Mouse (Mus musculus) lung, postnatal 4 days (tissue): ENCODE results near the gene Bcl10.
"Not testable (repeated sequence)": the region's sequence is repeated elsewhere in the genome, so short reads cannot be mapped to it uniquely, and the experiment has no call there.

Experiments used
- DNase-seq, 2 experiments: peaks; one replicate each; pipeline ENCODE4 v3.0.0; 2021

The Bcl10 gene

DNA sequence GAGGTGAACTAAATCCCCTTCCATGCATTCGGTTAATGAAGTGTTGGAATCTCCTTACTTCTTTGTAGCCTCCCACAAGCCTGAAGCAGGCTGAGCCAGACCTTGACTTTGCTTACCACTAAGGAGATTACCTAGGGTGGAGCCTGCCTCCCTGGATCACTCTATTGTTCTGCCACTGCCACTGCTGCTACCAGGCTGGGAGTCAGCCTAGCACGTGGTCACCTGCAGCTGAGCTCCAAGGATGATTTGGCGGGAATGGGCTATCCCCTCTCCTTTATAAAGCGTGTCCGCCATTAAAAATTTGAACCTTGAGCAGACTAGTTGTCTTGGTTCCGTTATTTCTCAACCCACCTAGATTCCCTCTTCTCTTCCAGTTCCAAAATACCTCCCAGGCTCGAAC, 8.7 kb upstream of the Bcl10 start:
- DNase-seq: not testable (repeated sequence)

DNA sequence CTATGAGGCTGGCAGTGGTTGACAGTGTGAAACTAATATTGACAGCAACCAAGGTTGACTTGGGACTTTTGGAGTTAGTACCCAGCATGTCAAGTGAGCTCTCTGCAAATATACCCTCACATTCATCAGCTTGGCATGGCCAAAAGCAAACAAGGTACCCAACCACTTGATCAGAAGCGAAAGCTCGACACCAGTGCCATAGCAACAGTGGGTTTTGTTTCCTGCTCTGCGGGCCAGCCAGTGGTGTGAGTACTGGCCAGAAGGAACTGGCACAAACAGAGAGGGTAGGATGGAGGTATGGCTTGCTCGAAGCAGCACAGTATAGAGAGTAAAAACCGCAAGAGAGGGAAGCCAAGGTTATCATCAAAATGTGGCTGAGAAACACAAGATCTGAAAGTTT, 6.2 kb upstream of the Bcl10 start:
- no peak for DNase-seq

DNA sequence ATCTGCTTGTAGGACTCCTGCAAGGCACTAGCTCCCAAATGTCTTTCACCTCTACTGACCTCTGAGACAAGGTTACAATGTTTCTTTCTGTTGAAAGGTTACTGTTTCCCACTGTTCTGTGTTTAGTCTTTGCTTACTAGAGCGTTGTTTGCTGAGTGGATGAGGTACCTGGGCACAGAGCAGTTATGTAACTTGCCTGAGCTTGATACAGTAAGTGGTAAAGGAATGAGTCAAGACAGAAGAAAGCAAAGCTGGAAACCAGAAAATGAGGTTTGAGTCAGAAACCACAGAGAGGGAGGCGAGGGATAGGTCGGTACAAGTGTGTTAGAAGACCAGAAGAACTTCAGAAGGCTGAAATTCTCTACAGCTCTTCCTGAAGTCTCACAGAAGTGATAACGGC, 5.8 kb upstream of the Bcl10 start:
- no peak for DNase-seq

DNA sequence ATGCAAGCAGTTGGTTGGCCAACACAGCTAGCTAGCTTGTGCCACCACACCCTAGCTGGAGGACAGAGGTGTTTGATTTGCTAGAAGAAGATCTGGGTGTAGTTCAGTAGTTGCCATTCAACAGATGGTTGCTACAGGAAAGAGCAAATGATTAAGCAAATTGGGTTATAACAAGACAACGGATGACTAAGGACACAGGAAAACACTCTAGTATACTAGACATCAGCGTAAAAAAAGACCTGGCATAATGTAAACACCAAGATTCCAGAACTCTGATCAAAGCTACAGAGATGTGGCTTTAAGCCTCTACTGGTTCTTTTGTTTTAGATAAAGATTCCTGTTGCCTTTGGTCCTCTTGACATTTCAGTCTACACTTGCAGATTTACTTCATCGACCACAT, 367 bp downstream of the Bcl10 start:
- DNase-seq: no peak

DNA sequence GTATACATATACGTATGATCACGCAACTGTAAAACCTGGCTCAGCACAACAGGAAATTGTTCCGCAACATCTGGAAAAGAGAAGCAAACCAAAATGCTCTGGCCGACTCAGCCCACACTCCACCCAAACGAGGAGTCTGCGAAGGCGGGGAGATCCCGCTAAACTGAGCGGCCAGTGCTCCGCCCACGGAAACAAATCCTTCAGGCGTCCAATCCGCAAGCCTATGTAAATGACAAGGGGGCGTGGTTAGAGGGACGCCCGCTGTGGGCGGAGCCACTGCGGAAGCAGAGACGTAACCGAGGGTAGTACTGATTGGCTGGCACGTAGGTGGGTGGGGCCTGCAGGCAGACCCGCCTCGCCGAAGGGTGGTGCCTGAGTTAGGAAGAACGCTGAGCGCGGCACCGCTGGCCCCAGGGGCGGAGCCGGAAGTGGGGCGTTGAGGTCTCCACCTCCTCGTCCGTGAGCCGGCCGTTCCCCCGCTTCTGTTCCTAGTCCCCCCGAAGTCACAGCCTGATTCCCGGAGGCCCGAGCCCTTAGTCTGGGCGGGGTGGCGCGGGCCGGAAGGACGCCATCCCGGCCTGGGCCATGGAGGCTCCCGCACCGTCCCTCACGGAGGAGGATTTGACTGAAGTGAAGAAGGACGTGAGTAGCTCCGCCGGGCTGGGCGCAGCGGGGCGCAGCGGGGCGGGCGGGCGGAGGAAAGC, 1.4 kb downstream of the Bcl10 start:
- peak; percentile 99 to 100 for DNase-seq

DNA sequence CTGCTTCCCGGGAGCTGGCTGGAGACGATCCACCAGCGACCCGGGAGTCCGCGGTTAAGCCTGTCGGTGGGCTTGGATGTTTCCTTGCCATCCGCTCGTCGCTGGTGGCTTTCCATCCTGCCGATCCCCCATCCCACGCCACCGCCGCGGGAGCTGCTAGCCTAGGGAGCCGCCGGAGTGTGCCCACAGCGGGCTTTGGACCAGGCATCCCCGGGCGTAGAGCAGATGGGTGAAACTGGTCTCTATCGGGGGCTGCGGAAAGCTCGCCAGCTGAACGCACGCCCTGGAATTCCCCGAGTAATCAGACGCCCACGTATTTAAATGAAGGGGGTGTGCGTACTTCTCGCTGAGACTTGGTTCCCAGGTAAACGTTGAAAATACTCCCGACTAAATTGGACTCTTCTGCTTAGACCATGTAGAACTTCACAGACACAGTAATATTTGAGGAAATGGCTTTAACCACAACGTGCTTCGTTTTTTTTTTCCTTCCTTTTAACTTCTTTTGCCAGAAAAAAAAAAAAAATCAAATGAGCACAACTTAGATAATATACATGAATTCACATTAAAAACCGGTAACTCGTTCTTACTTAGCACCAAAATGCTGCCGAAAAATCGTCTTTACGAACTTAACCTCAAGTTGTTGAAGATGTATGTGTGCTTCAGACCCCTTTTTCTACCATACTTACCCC, 2.2 kb downstream of the Bcl10 start:
- DNase-seq: peak; percentile 63 to 70

DNA sequence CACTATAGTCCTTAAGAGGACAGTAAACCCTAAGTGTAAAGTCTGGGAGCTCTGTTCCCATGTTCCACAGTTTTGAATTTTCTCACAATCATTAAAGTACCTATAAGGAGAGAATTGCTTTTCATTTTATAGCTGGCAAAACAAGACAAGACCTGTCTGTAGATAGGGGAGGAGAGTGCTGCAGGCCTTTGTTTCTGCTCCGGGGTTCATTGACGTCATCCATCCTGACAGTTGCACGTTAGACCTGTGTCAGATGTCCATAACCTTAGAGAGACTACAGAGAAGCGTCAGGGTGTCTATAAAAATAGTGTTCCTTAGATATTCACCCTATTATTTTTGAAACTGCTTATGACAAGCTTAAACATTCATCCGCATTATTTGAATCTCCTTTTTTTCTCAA, 2.9 kb downstream of the Bcl10 start:
- no peak for DNase-seq

DNA sequence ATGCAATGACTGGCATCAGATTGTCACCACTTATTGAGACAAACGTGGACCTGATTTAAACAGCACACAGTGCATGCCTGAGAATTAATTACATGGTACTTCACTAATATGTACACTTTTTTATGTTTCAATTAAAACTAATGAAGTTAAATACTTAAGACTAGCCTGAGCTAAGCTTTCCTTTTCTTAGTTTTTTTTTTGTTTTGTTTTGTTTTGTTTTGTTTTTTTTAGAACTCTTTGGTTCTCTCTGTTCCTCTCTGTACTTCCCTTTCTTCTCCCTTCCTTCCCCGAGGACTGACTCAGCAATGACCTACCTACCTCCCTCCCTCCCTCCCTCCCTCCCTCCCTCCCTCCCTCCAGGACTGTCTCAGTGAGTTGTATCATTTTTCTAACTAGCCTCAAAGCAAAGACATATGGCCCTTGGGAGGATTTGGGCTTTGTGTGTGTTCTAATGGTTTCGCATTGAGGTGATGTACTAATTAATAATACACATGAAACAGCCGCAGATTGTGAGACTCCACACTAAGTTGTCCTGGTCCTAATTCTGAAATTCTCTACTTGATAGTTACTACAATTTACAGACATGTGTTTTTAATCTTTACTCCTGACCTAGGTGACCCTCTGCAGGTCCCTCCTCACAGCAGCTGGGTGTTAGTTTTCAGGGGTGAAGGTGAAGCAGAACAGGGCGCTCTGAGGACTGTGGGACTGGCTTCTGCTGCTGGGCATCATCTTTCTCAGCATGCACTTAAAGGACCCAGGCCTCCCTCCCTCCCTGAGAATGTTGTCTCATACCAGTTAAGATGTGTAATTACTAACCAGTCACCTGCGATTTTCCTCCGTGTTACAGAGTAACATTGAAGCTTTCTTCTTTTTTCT, 7.2 kb downstream of the Bcl10 start:
- DNase-seq: no peak

DNA sequence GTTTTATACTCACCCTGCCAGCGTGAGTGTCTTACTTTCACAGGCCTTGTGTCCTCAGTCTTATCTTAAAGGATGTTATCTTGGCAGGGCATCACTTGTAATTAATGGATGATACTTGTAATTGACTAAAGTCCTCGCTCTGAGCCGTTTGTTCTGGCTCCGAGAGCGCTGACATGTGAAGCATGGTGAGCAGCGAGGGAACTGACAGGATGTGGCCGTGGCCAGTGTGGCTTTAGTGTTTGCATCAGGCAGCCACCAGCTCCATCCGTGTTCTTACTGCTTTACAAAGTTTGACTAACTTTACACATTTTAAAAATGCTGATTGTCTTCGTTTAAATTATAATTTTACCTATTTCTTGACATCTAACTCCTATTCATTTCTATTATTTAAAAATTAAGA, 11.2 kb downstream of the Bcl10 start:
- no peak for DNase-seq

DNA sequence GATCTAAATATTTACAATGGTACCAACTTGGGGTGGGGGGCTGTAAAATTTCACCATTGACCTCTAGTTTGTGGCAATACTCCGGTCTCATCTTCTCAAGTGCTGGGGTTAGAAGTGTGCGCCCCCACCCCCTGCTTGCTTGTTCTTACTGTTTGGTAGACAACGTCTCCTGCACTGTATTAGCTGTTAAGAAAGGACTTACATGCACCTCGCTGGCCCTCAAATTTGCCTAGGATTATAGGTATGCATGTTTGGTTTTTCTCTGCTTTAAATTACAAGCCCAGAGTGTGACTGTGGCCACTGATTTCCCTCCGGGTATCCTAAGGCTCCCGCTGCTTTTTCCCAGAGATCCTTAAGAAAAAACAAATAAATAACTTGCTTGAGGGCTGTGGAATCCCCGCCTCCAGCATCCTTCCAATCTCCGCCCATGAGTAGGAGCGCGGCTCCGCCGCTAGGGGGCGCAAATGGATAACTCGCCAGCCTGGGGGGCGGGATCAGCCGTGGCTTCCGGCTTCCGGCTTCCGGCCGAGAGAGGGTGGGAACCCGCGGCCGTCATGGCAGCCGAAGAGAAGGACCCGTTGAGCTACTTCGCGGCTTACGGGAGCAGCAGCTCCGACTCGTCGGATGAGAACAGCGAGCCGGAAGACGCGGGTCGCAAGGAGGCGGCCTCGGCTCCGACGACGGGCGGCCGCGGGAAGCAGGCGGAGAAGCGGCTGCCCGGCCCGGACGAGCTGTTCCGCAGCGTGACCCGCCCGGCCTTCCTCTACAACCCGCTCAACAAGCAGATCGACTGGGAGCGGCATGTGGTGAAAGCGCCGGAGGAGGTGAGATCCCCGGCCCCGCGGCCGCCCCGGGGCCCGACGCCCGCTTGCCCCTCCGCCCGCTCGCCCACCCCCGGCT, 15.2 kb downstream of the Bcl10 start, which contains the start of gene 2410004B18Rik:
Gene 2410004B18Rik (plus strand): TSS at position 510 of the 900 bp plus-strand sequence.
- DNase-seq: peak; percentile 92 to 95

DNA sequence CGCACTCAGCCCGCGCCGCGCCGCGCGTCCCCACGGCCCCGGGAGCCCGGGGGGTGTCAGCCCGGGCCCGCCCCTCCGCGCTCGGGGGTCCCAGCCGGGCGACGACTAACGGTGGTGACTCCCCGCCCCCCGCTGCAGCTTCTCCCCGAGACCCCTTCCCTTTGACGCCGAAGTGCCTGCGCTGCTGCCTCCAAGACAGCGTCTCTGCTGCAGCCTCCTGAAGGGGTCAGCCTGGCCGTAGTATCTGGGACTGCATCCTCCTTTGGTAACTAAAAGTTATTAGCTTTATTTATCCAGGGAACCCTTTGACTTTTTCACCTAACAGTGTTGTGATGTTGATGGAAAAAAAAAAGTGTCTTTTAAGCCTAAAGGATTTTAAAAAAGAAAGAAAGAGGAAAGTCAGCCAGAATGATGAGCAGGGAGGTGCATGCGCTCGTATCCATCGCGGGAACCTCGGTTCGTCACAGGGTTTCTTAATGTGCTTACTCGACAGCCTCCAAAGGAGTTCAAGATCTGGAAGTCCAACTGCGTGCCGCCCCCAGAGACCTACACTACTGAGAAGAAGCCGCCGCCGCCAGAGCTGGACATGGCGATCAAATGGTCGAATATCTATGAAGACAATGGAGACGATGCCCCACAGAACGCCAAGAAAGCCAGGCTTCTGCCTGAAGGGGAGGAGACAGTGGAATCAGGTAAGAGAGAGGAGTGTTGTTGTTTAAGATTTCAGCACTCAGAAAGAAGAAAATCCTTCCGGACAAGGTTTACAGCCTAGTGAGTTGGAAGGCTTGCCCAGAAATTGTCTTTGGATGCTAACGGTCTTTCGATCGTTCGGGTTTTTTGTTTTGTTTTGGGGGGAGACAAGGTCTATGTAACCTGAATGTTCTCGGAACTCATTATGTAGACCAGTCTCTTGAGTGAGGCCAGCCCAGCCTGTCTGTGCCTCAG, 16.1 kb downstream of the Bcl10 start:
- peak in 1 of 2 experiments; percentile 39 for DNase-seq

DNA sequence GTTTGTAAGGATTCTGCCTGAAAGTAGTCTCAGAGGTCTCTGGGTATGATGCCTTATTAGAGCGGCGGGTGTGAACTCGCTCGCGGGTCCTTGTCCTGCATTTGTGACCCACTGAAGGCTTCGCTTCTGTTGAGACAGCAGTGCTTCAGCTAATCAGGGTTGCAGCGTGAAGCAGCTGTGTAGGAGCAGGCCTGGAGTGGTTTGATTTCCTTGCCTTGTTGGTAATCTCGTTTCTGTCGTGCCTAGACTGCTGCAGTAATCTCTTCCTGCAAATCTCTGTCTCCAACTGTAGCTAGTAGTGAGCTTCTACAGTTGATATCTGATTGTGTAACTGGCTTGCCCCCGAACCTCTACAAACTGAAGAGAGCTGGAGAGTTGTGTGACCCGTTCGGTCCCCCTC, 16.8 kb downstream of the Bcl10 start:
- DNase-seq: no peak

DNA sequence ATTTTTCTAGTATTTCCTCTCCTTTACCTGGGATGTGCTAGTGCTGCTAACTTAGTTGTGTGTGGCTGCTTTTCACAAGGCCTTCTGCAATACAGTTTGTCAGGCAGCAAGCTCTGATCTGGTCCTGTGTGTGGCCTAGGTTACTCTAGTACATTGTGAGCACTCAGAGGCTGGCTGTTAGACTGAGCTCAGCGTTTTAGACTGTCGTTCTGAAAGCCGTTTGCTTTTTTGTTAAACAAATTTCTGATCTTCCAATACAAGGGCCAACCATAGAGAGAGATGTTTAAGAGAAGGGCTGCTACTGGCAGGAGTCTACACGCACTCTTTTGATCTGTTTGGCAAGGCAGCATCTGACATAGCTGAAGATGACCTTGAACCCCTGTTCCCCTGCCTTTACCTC, 17.4 kb downstream of the Bcl10 start:
- no peak for DNase-seq

DNA sequence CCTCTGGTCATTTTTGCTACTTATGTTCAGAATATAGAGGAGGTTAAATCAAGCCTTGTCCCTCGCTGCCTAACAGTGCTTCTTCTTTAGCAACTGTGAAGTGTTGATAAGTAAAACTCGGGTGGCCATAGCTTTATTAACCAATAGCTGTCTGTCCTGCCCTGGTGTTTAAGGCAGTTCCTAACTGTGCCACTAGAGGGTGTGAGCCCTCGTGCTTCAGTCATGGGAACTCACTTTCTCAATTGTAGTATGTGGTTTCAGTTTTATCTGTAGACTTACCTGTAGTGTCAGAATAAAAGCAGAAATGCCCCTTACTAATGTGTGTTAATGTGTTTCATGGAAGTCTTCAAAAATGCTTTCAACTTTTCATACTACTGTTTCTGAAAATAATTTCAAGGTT, 19.4 kb downstream of the Bcl10 start:
- DNase-seq: peak; percentile 62 to 84

DNA sequence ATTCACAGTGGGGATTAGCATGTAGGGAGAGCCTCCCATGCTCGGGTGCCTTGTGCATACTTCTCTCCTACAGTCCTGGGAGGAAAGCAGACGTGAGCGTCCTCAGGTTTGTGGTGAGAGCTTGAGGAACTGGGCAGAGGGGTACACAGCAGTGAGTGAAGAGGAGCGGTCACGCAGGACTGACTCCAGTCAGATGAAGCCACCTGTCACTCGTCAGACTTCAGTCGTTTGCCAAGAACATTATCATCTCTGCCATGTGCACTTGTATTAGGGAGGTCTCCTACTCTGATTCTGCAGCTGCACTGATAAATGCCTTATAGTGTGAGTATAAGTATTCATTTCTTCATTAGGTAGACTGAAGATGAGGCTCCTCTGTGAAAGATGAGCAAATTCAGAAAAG, 21.7 kb downstream of the Bcl10 start:
- DNase-seq: no peak

DNA sequence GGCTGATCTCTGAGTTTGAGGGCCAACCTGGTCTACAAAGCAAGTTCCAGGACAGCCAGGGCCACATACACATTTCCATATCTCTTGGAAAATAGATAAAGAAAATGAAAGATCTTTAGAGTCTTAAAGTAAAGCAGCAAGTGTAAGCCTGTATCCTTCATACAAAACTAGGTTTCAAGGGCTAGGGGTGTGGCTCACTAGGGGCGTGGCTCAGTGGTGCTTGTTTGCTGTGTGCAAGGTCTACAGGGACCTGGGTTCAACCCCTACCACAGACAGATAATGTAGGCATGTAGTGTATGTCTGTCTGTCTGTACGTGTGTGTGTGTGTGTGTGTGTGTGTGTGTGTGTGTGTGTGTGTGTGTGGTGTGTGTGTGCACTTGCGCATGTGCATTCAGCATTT, 23.3 kb downstream of the Bcl10 start:
- DNase-seq: no peak

DNA sequence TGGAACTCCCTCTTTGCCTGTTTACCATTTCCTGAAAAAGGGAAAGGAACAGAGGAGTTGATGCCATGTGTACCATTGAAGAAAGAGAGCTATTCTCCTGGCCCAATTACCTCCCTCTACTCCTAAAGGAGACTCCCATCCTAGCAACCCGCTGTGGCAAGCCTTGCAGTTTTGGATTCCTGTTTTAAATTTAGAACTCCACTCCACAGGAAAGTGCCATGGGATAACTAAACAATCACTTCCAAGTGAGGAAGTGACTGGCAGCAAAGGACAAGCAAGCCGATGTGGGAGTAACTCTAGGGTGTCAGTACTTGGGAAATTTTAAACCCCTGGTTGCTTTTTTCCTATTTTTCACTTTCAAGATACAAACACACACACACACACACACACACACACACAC, 24.1 kb downstream of the Bcl10 start:
- DNase-seq: no peak

DNA sequence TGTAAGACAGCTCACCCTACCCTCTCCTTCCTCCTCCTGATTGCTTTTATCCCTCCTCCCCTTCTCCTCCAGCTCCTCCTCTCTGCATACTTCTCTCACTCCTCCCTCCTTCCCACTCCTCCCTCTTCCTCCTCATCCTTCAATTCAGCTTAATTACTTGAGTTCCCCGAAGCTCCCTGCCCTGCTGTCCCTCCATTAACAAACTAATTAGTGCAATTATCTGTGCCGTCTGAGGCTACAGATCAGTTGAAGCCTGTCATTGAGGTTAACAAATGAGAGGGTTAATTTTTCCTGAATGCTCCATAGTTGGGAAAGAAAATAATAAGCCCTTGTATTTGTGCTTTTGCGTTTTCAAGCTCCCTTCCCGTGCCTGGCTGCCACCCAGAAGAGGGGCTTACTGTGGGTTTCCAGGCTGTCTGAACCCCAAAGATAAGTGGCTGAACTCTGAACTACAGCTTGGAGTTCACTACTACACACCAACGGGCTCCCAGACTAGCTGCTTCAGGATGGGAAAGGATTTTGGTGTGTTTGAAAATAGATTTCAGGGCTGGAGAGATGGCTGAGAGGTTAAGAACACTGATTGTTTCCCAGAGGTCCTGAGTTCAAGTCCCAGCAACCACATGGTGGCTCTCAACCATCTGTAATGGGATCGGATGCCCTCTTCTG, 25.1 kb downstream of the Bcl10 start:
- DNase-seq: no peak

DNA sequence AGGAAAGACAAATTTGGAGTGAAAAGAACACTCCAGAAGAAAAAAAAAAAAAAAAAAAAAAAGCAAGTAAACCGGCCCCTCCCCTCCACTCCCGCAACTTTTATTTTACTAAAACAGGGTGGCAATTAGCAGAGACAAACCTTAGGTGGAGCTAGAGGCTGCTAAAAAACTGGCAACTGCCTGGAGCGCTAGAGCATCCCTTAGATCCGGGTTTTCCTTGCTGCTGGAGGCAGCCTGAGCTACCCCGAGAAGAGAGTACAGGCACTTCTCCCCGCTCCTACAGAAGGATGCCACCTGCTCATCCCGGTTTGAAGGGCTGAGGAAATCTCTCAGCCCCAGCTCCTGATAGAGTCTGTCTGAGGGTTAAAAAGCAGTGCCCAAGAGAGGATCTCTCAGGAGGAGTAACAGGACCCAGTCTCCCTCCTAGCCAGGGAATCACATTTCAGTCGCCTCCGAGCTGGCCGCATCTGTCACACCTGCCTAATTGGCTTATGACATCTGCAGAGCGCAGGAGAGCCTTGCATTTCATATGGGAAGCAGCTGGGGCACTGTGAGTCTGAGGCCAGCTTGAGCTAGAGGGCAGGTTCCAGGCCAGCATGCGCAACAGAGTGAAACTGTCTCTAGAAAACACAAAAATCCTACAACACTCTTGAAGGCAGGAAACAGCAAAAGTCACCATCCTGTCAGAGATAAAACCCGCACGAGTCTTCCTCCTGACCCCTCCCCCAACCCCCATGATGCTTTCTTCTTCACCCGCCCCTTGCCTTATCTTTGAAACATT, 27.6 kb downstream of the Bcl10 start:
- DNase-seq: peak; percentile 58 to 70

DNA sequence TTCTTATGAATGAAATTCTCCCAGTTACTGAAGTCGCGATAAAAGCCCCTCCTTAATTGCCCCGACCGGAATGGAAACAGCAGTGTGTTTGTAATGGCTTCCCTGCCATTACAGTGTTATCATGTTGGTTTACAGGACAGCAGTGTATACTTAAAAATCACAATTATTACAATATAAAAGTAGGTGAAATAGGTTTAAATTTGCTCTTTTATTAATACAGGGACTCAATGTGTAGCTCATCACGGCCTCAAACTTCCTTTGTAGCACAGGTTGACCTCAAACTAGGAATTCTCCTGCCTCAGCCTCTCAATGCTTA, 28.2 kb downstream of the Bcl10 start:
- no peak for DNase-seq
